Mouse (Mus musculus) urinary bladder, adult 2 months (tissue): ENCODE results near the gene Pcbp2. TPM values are rescaled to one million over a fixed set of nuclear protein-coding genes. Genes with fewer than 3 reads are reported as not detected.

Experiments used
- DNase-seq: peaks from one replicate; pipeline ENCODE4 v3.0.0; 2022; ENCODE audit warnings: low spot score
- polyA plus RNA-seq: library from polyadenylated mRNA; depleted of rRNA; stranded (reverse); fragments of >200 nt; gene quantifications from 2 replicates; pipeline ENCODE4 v1.2.3, GENCODE M21; 2012; rRNA removed

Pcbp2 gene
- polyA plus RNA-seq, 1 experiment: 328 TPM

DNA sequence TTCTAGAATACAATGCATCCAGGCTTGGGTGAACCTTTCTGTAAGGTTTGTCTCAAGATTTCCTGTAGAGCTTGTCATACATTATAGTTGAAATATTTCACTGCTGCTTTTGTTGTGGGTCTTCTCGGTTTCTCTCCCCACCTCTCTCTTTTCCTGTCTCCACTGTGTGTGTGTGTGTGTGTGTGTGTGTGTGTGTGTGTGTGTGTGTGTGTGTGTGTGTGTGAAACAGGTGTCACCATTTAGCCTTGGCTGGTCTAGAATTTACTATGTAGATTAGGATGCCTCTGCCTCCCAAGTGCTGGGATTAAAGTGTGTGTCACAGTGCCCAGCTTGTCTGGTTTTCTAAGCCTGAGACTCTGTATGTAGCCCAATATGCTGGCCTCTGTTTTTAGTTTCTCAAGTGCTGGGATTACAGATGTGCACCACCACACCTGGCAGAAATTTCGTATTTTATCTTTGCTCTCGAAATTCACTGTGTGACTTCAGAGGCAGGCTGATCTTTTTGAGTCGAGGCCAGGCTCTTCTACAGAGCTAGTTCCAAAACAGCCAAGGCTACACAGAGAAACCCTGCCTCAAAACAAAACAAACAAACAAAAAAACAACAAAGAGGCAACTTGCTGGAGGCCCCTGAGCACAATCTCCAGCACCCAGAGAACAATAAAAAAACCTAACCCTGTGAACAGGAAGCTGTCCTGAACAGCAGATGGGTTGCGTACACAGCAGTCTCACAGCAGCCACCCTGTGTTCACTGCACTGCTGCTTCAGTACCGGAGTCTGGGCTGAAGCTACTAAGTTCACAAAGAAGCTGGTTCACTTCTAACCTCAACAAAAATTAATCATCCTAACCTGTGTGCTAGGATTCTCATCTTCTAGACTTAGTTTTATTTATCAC, 56.0 kb downstream of the Pcbp2 start:
- DNase-seq: no peak

DNA sequence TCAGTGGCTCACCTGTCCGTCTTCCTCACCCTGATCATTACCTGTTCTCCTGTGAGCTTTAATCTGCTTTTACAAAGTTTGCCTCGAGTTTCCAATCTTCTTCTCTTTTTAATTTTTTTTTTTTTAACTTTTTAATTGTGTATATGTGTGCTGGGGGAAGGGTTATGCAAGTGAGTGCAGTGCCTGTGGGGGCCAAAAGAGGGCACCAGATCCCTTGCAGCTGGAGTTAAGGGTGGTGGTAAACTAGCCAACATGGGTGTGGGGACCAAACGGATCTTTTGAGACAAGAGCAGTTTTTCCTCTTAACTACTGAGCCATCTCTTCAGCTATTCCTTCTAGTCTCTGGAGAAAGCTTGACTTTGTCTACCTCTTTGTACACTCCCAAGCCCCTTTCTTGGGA, 57.6 kb downstream of the Pcbp2 start:
- DNase-seq: no peak

DNA sequence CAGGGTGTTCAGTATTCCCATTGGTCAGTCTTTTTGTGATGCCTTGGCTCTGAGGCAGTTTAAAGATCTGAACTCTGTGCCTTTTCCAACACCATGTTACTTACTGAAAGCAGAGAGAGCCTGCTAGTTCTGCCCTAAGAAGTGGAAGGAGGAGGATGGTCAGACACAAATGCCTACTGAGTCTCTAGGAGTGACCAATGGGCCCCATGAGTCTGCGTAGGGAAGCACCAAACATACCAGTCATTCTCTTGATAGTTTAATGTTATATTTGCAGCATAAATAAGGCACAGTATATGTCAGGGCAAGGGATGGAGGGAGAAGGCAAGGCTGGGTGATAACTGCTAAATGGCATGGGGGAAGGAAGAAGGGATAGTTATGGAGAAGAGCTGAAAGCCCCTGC, 58.1 kb downstream of the Pcbp2 start:
- no peak for DNase-seq

- no peak for DNase-seq
Observed at GRCm38 (mm10) chr15:102530566-102530965, 60.2 kb downstream of the Pcbp2 start.

- no peak for DNase-seq
Observed at GRCm38 (mm10) chr15:102531586-102531985, 61.2 kb downstream of the Pcbp2 start.

- no peak for DNase-seq
Observed at GRCm38 (mm10) chr15:102532106-102532900, 62.0 kb downstream of the Pcbp2 start.

GRCm38 (mm10) chr15:102533926-102534325, 63.6 kb downstream of the Pcbp2 start:
- DNase-seq: no peak

GRCm38 (mm10) chr15:102544801-102545200, 74.5 kb downstream of the Pcbp2 start:
- no peak for DNase-seq

GRCm38 (mm10) chr15:102546246-102546645, 75.9 kb downstream of the Pcbp2 start:
- no peak for DNase-seq

- DNase-seq: no peak
Observed at GRCm38 (mm10) chr15:102546677-102547427, 76.5 kb downstream of the Pcbp2 start.

- no peak for DNase-seq
Observed at GRCm38 (mm10) chr15:102547478-102547877, 77.1 kb downstream of the Pcbp2 start.

Other genes starting within 250 kb of the Pcbp2 start
- 7.0 and 13.2 TPM in 2 replicates for gene Itgb7, start 238.6 kb upstream of the Pcbp2 start, polyA plus RNA-seq
- 72.2 and 76.7 TPM in 2 replicates for gene Rarg, start 213.0 kb upstream of the Pcbp2 start, polyA plus RNA-seq
- 0.56 and 0.59 TPM in 2 replicates for gene Gm9918, start 200.0 kb upstream of the Pcbp2 start, polyA plus RNA-seq
- 62.6 and 64.4 TPM in 2 replicates for gene Mfsd5, start 191.1 kb upstream of the Pcbp2 start, polyA plus RNA-seq
- gene Espl1, start 174.3 kb upstream of the Pcbp2 start, polyA plus RNA-seq: 1.7 and 1.9 TPM in 2 replicates
- gene Pfdn5, start 144.4 kb upstream of the Pcbp2 start, polyA plus RNA-seq: 396 and 519 TPM in 2 replicates
- 54.1 and 59.1 TPM in 2 replicates for gene Myg1, start 138.8 kb upstream of the Pcbp2 start, polyA plus RNA-seq
- gene Aaas, start 119.8 kb upstream of the Pcbp2 start, polyA plus RNA-seq: 19.1 and 21.4 TPM in 2 replicates
- 0.15 and 0.21 TPM in 2 replicates for gene Sp7, start 103.4 kb upstream of the Pcbp2 start, polyA plus RNA-seq
- 19.1 and 24.2 TPM in 2 replicates for gene Sp1, start 64.4 kb upstream of the Pcbp2 start, polyA plus RNA-seq
- gene Amhr2, start 25.2 kb upstream of the Pcbp2 start, polyA plus RNA-seq: 0.53 and 0.62 TPM in 2 replicates
- gene Prr13, start 11.5 kb upstream of the Pcbp2 start, polyA plus RNA-seq: 145 and 166 TPM in 2 replicates
- gene Gm10337, start 33.2 kb downstream of the Pcbp2 start, polyA plus RNA-seq: not detected in 2 replicates
- 13.1 and 13.7 TPM in 2 replicates for gene Map3k12, start 46.5 kb downstream of the Pcbp2 start, polyA plus RNA-seq
- 55.0 and 72.5 TPM in 2 replicates for gene Tarbp2, start 47.7 kb downstream of the Pcbp2 start, polyA plus RNA-seq
- gene Npff, start 54.4 kb downstream of the Pcbp2 start, polyA plus RNA-seq: 8.1 and 8.2 TPM in 2 replicates
- gene Gm28047, start 154.5 kb downstream of the Pcbp2 start, polyA plus RNA-seq: 0.10 and 0.17 TPM in 2 replicates
- gene Atf7, start 154.9 kb downstream of the Pcbp2 start, polyA plus RNA-seq: 71.2 and 80.6 TPM in 2 replicates
- 363 and 422 TPM in 2 replicates for gene Atp5g2, start 201.8 kb downstream of the Pcbp2 start, polyA plus RNA-seq